Mouse (Mus musculus) lung, embryonic 14.5 days (tissue): ENCODE data around the gene Sorbs1. TPM values are rescaled to one million over a fixed set of nuclear protein-coding genes. Genes with fewer than 3 reads are reported as not detected.

Source experiments
- ATAC-seq: fragments of 200-750 bp; cut with Nextera tagmentation; 2 replicates; pipeline ENCODE4 v1.8.0; 2017; ENCODE audit warnings: mild to moderate bottlenecking, moderate TSS enrichment, moderate library complexity; ENCODE audit not compliant: insufficient read depth
- DNase-seq: peaks from one replicate; pipeline ENCODE4 v3.0.0-alpha.2; 2015
- H3K27ac ChIP-seq: fragments of 300-500 bp; sonication (generic); 2 replicates; pipeline ENCODE4 v1.5.1; 2014; ENCODE audit warnings: low read depth, mild to moderate bottlenecking, moderate library complexity
- H3K27me3 ChIP-seq: fragments of 300-500 bp; sonication (generic); 2 replicates; pipeline ENCODE4 v1.6.1; 2014; ENCODE audit warnings: low read length, control low read depth; ENCODE audit not compliant: insufficient read depth
- H3K36me3 ChIP-seq: fragments of 300-500 bp; sonication (generic); 2 replicates; pipeline ENCODE4 v1.6.1; 2014; ENCODE audit warnings: control low read depth; ENCODE audit not compliant: insufficient read depth
- H3K4me1 ChIP-seq: fragments of 300-500 bp; sonication (generic); 2 replicates; pipeline ENCODE4 v1.6.1; 2014; ENCODE audit warnings: antibody characterized with exemption, control low read depth; ENCODE audit not compliant: insufficient read depth
- H3K4me2 ChIP-seq: fragments of 300-500 bp; sonication (generic); 2 replicates; pipeline ENCODE4 v1.6.1; 2014; ENCODE audit warnings: mild to moderate bottlenecking
- H3K4me3 ChIP-seq: fragments of 300-500 bp; sonication (generic); 2 replicates; pipeline ENCODE4 v1.5.1; 2014; ENCODE audit warnings: low read depth, low read length
- H3K9ac ChIP-seq: fragments of 300-500 bp; sonication (generic); 2 replicates; pipeline ENCODE4 v1.6.1; 2014
- H3K9me3 ChIP-seq: fragments of 300-500 bp; sonication (generic); 2 replicates; pipeline ENCODE4 v1.6.1; 2016; ENCODE audit warnings: low read depth, low read length, control low read depth
- CTCF ChIP-seq: IDR thresholded peaks from 2 replicates; pipeline ENCODE4 v1.5.1; 2016; ENCODE audit warnings: antibody characterized with exemption, low read depth
- WGBS: fragments of 180-500 bp; shearing (Covaris S2); extraction: QIAGEN DNeasy Blood & Tissue Kit; methylation state at CpG from one replicate; pipeline ENCODE4 v1.1.7; 2014; 5-methylcytosine and 5-hydroxymethylcytosine counted together
- polyA plus RNA-seq: library from polyadenylated mRNA; unstranded; fragments of >200 nt; fragmentation: Nextera tagmentation; extraction: Ambion mirVana; gene quantifications from 2 replicates; pipeline ENCODE4 v1.2.1, GENCODE M21; 2014

The Sorbs1 gene
- polyA plus RNA-seq, 1 experiment from 2014 or later = 46.6 TPM

GRCm38 (mm10) chr19:40530323-40530722 is 16.7 kb upstream of the Sorbs1 start:
- Histone ChIP-seq H3K4me2 (no peak overlapping the region), H3K4me1 (no peaks in the 10 kb centered on the region), H3K27ac (no peak overlapping the region), H3K9ac (no peak overlapping the region), H3K4me3 (no peak overlapping the region), H3K27me3 (no peaks in the 10 kb centered on the region), H3K9me3 (no peaks in the 10 kb centered on the region), H3K36me3 (no peaks in the 10 kb centered on the region)
- WGBS = 72% methylated on average over 2 of the region's 2 CpGs
- no peak for TF ChIP-seq CTCF
- DNase-seq (no peak), ATAC-seq (no peak)

- DNase-seq = no peak
- no peak for ATAC-seq
These were observed 14.7 kb upstream of the Sorbs1 start for GRCm38 (mm10) chr19:40528254-40528653.

GRCm38 (mm10) chr19:40526367-40527014 is 12.9 kb upstream of the Sorbs1 start:
- Histone ChIP-seq H3K4me3 (no peak overlapping the region), H3K27me3 (no peaks in the 10 kb centered on the region), H3K36me3 (no peaks in the 10 kb centered on the region), H3K4me1 (no peaks in the 10 kb centered on the region), H3K4me2 (no peak overlapping the region), H3K27ac (no peak overlapping the region), H3K9me3 (no peaks in the 10 kb centered on the region), H3K9ac (no peak overlapping the region)
- whole genome bisulfite sequencing = 64% methylated on average over 9 of the region's 9 CpGs
- DNase-seq (no peak), ATAC-seq (no peak)
- TF ChIP-seq CTCF = no peak

More at GRCm38 (mm10) chr19:40528254-40528653, 14.7 kb upstream of the Sorbs1 start:
- Histone ChIP-seq H3K36me3 (no peaks in the 10 kb centered on the region), H3K4me3 (no peak overlapping the region), H3K27me3 (no peaks in the 10 kb centered on the region), H3K4me2 (no peak overlapping the region), H3K27ac (no peak overlapping the region), H3K9me3 (no peaks in the 10 kb centered on the region), H3K4me1 (no peaks in the 10 kb centered on the region), H3K9ac (no peak overlapping the region)
- no peak for TF ChIP-seq CTCF

GRCm38 (mm10) chr19:40523431-40524005 is 9.9 kb upstream of the Sorbs1 start:
- Histone ChIP-seq H3K36me3 (no peaks in the 10 kb centered on the region), H3K9ac (no peak overlapping the region), H3K9me3 (no peaks in the 10 kb centered on the region), H3K4me3 (no peak overlapping the region), H3K27ac (no peak overlapping the region), H3K27me3 (no peaks in the 10 kb centered on the region), H3K4me1 (no peaks in the 10 kb centered on the region), H3K4me2 (no peak overlapping the region)
- no peak for DNase-seq
- TF ChIP-seq CTCF = no peak
- WGBS = 77% methylated on average over 8 of the region's 8 CpGs
- ATAC-seq = no peak

- no peak overlapping the region for H3K27ac ChIP-seq
- H3K27me3 ChIP-seq = no peaks in the 10 kb centered on the region
- no peaks in the 10 kb centered on the region for H3K9me3 ChIP-seq
- no peaks in the 10 kb centered on the region for H3K4me1 ChIP-seq
- no peak overlapping the region for H3K4me2 ChIP-seq
- ATAC-seq (no peak), DNase-seq (no peak)
- 63% methylated on average over 5 of the region's 5 CpGs for WGBS
- no peaks in the 10 kb centered on the region for H3K36me3 ChIP-seq
- no peak overlapping the region for H3K4me3 ChIP-seq
- no peak for TF ChIP-seq CTCF
- no peak overlapping the region for H3K9ac ChIP-seq
These were observed 6.8 kb upstream of the Sorbs1 start for GRCm38 (mm10) chr19:40520403-40520802.

GRCm38 (mm10) chr19:40518706-40519105 is 5.1 kb upstream of the Sorbs1 start:
- Histone ChIP-seq H3K9ac (no peak overlapping the region), H3K27me3 (no peaks in the 10 kb centered on the region), H3K27ac (no peak overlapping the region), H3K9me3 (no peaks in the 10 kb centered on the region), H3K4me3 (no peak overlapping the region), H3K4me1 (no peaks in the 10 kb centered on the region), H3K36me3 (no peaks in the 10 kb centered on the region), H3K4me2 (no peak overlapping the region)
- ATAC-seq (no peak), DNase-seq (no peak)
- 58% methylated on average over 1 of the region's 1 CpGs for WGBS
- TF ChIP-seq CTCF = no peak

GRCm38 (mm10) chr19:40515596-40515995 is 2.0 kb upstream of the Sorbs1 start:
- 88% methylated on average over 3 of the region's 3 CpGs for WGBS
- Histone ChIP-seq H3K27ac (no peak overlapping the region), H3K27me3 (no peaks in the 10 kb centered on the region), H3K36me3 (no peaks in the 10 kb centered on the region), H3K9ac (no peak overlapping the region), H3K9me3 (no peaks in the 10 kb centered on the region), H3K4me1 (peaks cover 3% of the 10 kb centered on the region; the same call in 1 of the 2 replicates), H3K4me2 (no peak overlapping the region), H3K4me3 (no peak overlapping the region)
- no peak for ATAC-seq
- no peak for TF ChIP-seq CTCF
- DNase-seq = no peak
